Mouse (Mus musculus): Measurements from ENCODE around the gene St7. TPM values are rescaled to one million over a fixed set of nuclear protein-coding genes. Genes with fewer than 3 reads are reported as not detected.
A peak's percentile ranks its signal among the peaks of the same experiment; 100 is the strongest.

St7 gene
- polyA plus RNA-seq, 1 experiment, result 4.4 TPM

GRCm38 (mm10) chr6:17741639-17742038 lies 48.9 kb downstream of the St7 start:
- no peaks in the 10 kb centered on the region for H3K27me3 ChIP-seq (ENCODE audit: control insufficient read depth, insufficient read depth, low read length)
- WGBS, result 64% methylated on average over 6 of the region's 6 CpGs
- no peak overlapping the region for H3K27ac ChIP-seq (ENCODE audit: insufficient read depth, low read length)
- no peaks in the 10 kb centered on the region for H3K36me3 ChIP-seq (ENCODE audit: control insufficient read depth, insufficient read depth, low read length)
- H3K4me3 ChIP-seq (ENCODE audit: extremely low read depth, insufficient read depth, insufficient read length), result no peak overlapping the region
- DNase-seq (ENCODE audit: low read depth in 1 of 2, low spot score in 2 of 2), result no peak
- no peaks in the 10 kb centered on the region for H3K4me1 ChIP-seq (ENCODE audit: control insufficient read depth, insufficient read depth, insufficient read length)
- no peak for TF ChIP-seq CTCF (IDR thresholded peaks at IDR 0.05; ENCODE audit: extremely low read depth, insufficient read depth, insufficient read length, insufficient replicate concordance)
- TF ChIP-seq POLR2A (IDR thresholded peaks at IDR 0.05; ENCODE audit: low read depth, low read length), result no peak

- Histone ChIP-seq H3K4me1 (ENCODE audit: control insufficient read depth, insufficient read depth, insufficient read length) (no peaks in the 10 kb centered on the region), H3K27ac (ENCODE audit: insufficient read depth, low read length) (no peak overlapping the region), H3K4me3 (ENCODE audit: extremely low read depth, insufficient read depth, insufficient read length) (no peak overlapping the region), H3K27me3 (ENCODE audit: control insufficient read depth, insufficient read depth, low read length) (no peaks in the 10 kb centered on the region), H3K36me3 (ENCODE audit: control insufficient read depth, insufficient read depth, low read length) (no peaks in the 10 kb centered on the region)
- no peak for TF ChIP-seq POLR2A (IDR thresholded peaks at IDR 0.05; ENCODE audit: low read depth, low read length)
- TF ChIP-seq CTCF (IDR thresholded peaks at IDR 0.05; ENCODE audit: extremely low read depth, insufficient read depth, insufficient read length, insufficient replicate concordance), result no peak
- 89% methylated on average over 4 of the region's 4 CpGs for WGBS
- DNase-seq (ENCODE audit: low read depth in 1 of 2, low spot score in 2 of 2), result no peak
Observed at GRCm38 (mm10) chr6:17742209-17742608, 49.5 kb downstream of the St7 start.

GRCm38 (mm10) chr6:17743325-17743724 lies 50.6 kb downstream of the St7 start:
- WGBS, result 51% methylated on average over 4 of the region's 4 CpGs
- DNase-seq (ENCODE audit: low read depth in 1 of 2, low spot score in 2 of 2), result no peak
- H3K4me3 ChIP-seq (ENCODE audit: extremely low read depth, insufficient read depth, insufficient read length), result no peak overlapping the region
- H3K27me3 ChIP-seq (ENCODE audit: control insufficient read depth, insufficient read depth, low read length), result no peaks in the 10 kb centered on the region
- H3K36me3 ChIP-seq (ENCODE audit: control insufficient read depth, insufficient read depth, low read length), result no peaks in the 10 kb centered on the region
- no peak for TF ChIP-seq CTCF (IDR thresholded peaks at IDR 0.05; ENCODE audit: extremely low read depth, insufficient read depth, insufficient read length, insufficient replicate concordance)
- no peak for TF ChIP-seq POLR2A (IDR thresholded peaks at IDR 0.05; ENCODE audit: low read depth, low read length)
- H3K4me1 ChIP-seq (ENCODE audit: control insufficient read depth, insufficient read depth, insufficient read length), result no peaks in the 10 kb centered on the region
- no peak overlapping the region for H3K27ac ChIP-seq (ENCODE audit: insufficient read depth, low read length)

- DNase-seq (ENCODE audit: low read depth in 1 of 2, low spot score in 2 of 2), result no peak
- Histone ChIP-seq H3K36me3 (ENCODE audit: control insufficient read depth, insufficient read depth, low read length) (no peaks in the 10 kb centered on the region), H3K4me1 (ENCODE audit: control insufficient read depth, insufficient read depth, insufficient read length) (no peaks in the 10 kb centered on the region; the same call in 1 of the 2 replicates), H3K27ac (ENCODE audit: insufficient read depth, low read length) (no peak overlapping the region), H3K27me3 (ENCODE audit: control insufficient read depth, insufficient read depth, low read length) (no peaks in the 10 kb centered on the region), H3K4me3 (ENCODE audit: extremely low read depth, insufficient read depth, insufficient read length) (no peak overlapping the region)
- TF ChIP-seq CTCF (IDR thresholded peaks at IDR 0.05; ENCODE audit: extremely low read depth, insufficient read depth, insufficient read length, insufficient replicate concordance) (no peak), POLR2A (IDR thresholded peaks at IDR 0.05; ENCODE audit: low read depth, low read length) (no peak)
- 88% methylated on average over 13 of the region's 13 CpGs for WGBS
Observed at GRCm38 (mm10) chr6:17747724-17748123, 55.0 kb downstream of the St7 start.

- H3K27me3 ChIP-seq (ENCODE audit: control insufficient read depth, insufficient read depth, low read length), result no peaks in the 10 kb centered on the region
- no peaks in the 10 kb centered on the region; the same call in 1 of the 2 replicates for H3K4me1 ChIP-seq (ENCODE audit: control insufficient read depth, insufficient read depth, insufficient read length)
- H3K4me3 ChIP-seq (ENCODE audit: extremely low read depth, insufficient read depth, insufficient read length), result peak overlapping the region; percentile 53; the same call in 1 of the 2 replicates
- no peaks in the 10 kb centered on the region for H3K36me3 ChIP-seq (ENCODE audit: control insufficient read depth, insufficient read depth, low read length)
- TF ChIP-seq POLR2A (IDR thresholded peaks at IDR 0.05; ENCODE audit: low read depth, low read length) (no peak), CTCF (IDR thresholded peaks at IDR 0.05; ENCODE audit: extremely low read depth, insufficient read depth, insufficient read length, insufficient replicate concordance) (no peak)
- 8% methylated on average over 18 of the region's 18 CpGs for WGBS
- H3K27ac ChIP-seq (ENCODE audit: insufficient read depth, low read length), result no peak overlapping the region; the same call in 1 of the 2 replicates
- DNase-seq (ENCODE audit: low read depth in 1 of 2, low spot score in 2 of 2), result peak; percentile 39 to 46
Observed at GRCm38 (mm10) chr6:17748866-17749582, 56.3 kb downstream of the St7 start.

- DNase-seq (ENCODE audit: low read depth in 1 of 2, low spot score in 2 of 2), result no peak
- WGBS, result 70% methylated on average over 3 of the region's 3 CpGs
- Histone ChIP-seq H3K27ac (ENCODE audit: insufficient read depth, low read length) (no peak overlapping the region), H3K4me3 (ENCODE audit: extremely low read depth, insufficient read depth, insufficient read length) (no peak overlapping the region), H3K4me1 (ENCODE audit: control insufficient read depth, insufficient read depth, insufficient read length) (no peaks in the 10 kb centered on the region; the same call in 1 of the 2 replicates), H3K36me3 (ENCODE audit: control insufficient read depth, insufficient read depth, low read length) (no peaks in the 10 kb centered on the region), H3K27me3 (ENCODE audit: control insufficient read depth, insufficient read depth, low read length) (no peaks in the 10 kb centered on the region)
- TF ChIP-seq CTCF (IDR thresholded peaks at IDR 0.05; ENCODE audit: extremely low read depth, insufficient read depth, insufficient read length, insufficient replicate concordance), result no peak
- TF ChIP-seq POLR2A (IDR thresholded peaks at IDR 0.05; ENCODE audit: low read depth, low read length), result no peak
Observed at GRCm38 (mm10) chr6:17749596-17749995, 56.9 kb downstream of the St7 start.

GRCm38 (mm10) chr6:17750041-17750660 lies 57.4 kb downstream of the St7 start:
- H3K36me3 ChIP-seq (ENCODE audit: control insufficient read depth, insufficient read depth, low read length), result no peaks in the 10 kb centered on the region
- no peaks in the 10 kb centered on the region; the same call in 1 of the 2 replicates for H3K4me1 ChIP-seq (ENCODE audit: control insufficient read depth, insufficient read depth, insufficient read length)

More at GRCm38 (mm10) chr6:17750041-17750660, 57.4 kb downstream of the St7 start:
- no peak overlapping the region for H3K27ac ChIP-seq (ENCODE audit: insufficient read depth, low read length)
- TF ChIP-seq POLR2A (IDR thresholded peaks at IDR 0.05; ENCODE audit: low read depth, low read length) (no peak), CTCF (IDR thresholded peaks at IDR 0.05; ENCODE audit: extremely low read depth, insufficient read depth, insufficient read length, insufficient replicate concordance) (no peak)
- no peak for DNase-seq (ENCODE audit: low read depth in 1 of 2, low spot score in 2 of 2)
- no peaks in the 10 kb centered on the region for H3K27me3 ChIP-seq (ENCODE audit: control insufficient read depth, insufficient read depth, low read length)
- WGBS, result 77% methylated on average over 9 of the region's 9 CpGs
- no peak overlapping the region for H3K4me3 ChIP-seq (ENCODE audit: extremely low read depth, insufficient read depth, insufficient read length)
